16 mouse cellular contexts compared by ENCODE assay signal in genomic region chr2:148336626-148337025, GRCm38 (mm10). TPM values are rescaled to one million over a fixed set of nuclear protein-coding genes. Genes with fewer than 3 reads are reported as not detected.
"Had no signal": no experiment of that assay in that cellular context is flagged by ENCODE, and none has a peak within 500 bp of the region (broad histone marks: within the 10 kb centered on the region; RNA-seq: fewer than 3 reads in every experiment).

No protein-coding gene starts in this region.

- H3K27ac ChIP-seq: left cerebral cortex, adult 2 months; limb, embryonic 15.5 days; liver, embryonic 12.5 days; midbrain, embryonic 12.5 days; neural tube, embryonic 13.5 days had no signal

- H3K9ac ChIP-seq: limb, embryonic 15.5 days; liver, embryonic 12.5 days; lung, embryonic 14.5 days; midbrain, embryonic 12.5 days; neural tube, embryonic 13.5 days had no signal

- DNase-seq: lung, embryonic 14.5 days; lung, postnatal 10 days; lung, postnatal 4 days; retina, postnatal 1 day; right cerebral cortex, postnatal 4 days; spleen, adult 18-20 months; thymus, adult 18-20 months; thymus, postnatal 14 days had no signal

- H3K27me3 ChIP-seq: limb, embryonic 15.5 days; liver, embryonic 12.5 days; midbrain, embryonic 12.5 days; neural tube, embryonic 13.5 days had no signal

- H3K4me1 ChIP-seq: limb, embryonic 15.5 days; liver, embryonic 12.5 days had no signal

- ATAC-seq: liver, embryonic 12.5 days; midbrain, embryonic 16.5 days had no signal

- H3K9me3 ChIP-seq: limb, embryonic 15.5 days; liver, embryonic 12.5 days; midbrain, embryonic 12.5 days; neural tube, embryonic 13.5 days had no signal

- H3K36me3 ChIP-seq: limb, embryonic 15.5 days; liver, embryonic 12.5 days; midbrain, embryonic 12.5 days; neural tube, embryonic 13.5 days had no signal

- H3K4me2 ChIP-seq: limb, embryonic 15.5 days; liver, embryonic 12.5 days; lung, embryonic 14.5 days; midbrain, embryonic 12.5 days; neural tube, embryonic 13.5 days had no signal

- H3K4me3 ChIP-seq: left cerebral cortex, adult 2 months; limb, embryonic 15.5 days; liver, embryonic 12.5 days; midbrain, embryonic 12.5 days; neural tube, embryonic 13.5 days had no signal

RNA-seq across cellular contexts. Expression of gene Sstr4, which starts 58.5 kb away (rescaled TPM):
- total RNA-seq: megakaryocyte-erythroid progenitor cell, adult 5-6 weeks had no signal
- polyA plus RNA-seq: liver, embryonic 16.5 days had no signal
